Mouse (Mus musculus): ENCODE results near the gene Pou6f2.

DNA sequence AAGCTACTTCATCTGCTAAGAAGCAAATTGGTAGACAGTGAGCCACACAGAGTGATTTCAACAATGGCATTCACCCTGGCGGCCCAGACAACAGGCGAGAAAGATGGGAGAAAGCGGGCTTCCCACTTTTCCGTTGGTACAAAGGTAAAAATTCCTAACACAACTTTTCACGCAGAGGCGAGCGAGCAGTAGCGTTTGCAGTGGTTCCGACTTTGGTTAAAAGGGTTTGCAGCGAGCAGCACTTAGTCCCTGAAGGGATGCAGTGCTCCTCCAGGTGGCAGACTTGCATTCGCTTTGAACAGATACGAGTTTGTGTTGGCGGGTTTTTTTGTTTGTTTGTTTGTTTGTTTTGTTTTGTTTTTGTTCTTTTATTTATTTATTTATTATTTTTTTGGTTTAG is 273.1 kb downstream of the Pou6f2 start:
- TF ChIP-seq CTCF (IDR thresholded peaks at IDR 0.05; ENCODE audit: borderline replicate concordance, extremely low read depth, insufficient read depth, insufficient read length) (peak; percentile 71), POLR2A (IDR thresholded peaks at IDR 0.05; ENCODE audit: borderline replicate concordance, extremely low read depth, insufficient read depth, insufficient read length, poor library complexity, severe bottlenecking) (no peak)

All from brain, embryonic 14.5 days (tissue).